Mouse (Mus musculus) forebrain, embryonic 13.5 days (tissue): Measurements from ENCODE around the gene Cyp1b1. TPM values are rescaled to one million over a fixed set of nuclear protein-coding genes. Genes with fewer than 3 reads are reported as not detected.

ENCODE experiments used
- ATAC-seq: fragments of 200-750 bp; cut with Nextera tagmentation; 2 replicates; pipeline ENCODE4 v1.8.0; 2017
- H3K27ac ChIP-seq: fragments of 300-500 bp; sonication (generic); 2 replicates; pipeline ENCODE4 v1.5.1; 2015; ENCODE audit warnings: inconsistent platforms, mild to moderate bottlenecking, moderate library complexity
- H3K27me3 ChIP-seq: fragments of 300-500 bp; sonication (generic); 2 replicates; pipeline ENCODE4 v1.6.1; 2015; ENCODE audit warnings: mild to moderate bottlenecking, inconsistent platforms
- H3K36me3 ChIP-seq: fragments of 300-500 bp; sonication (generic); 2 replicates; pipeline ENCODE4 v1.6.1; 2015; ENCODE audit warnings: mild to moderate bottlenecking, inconsistent platforms; ENCODE audit not compliant: poor library complexity, severe bottlenecking
- H3K4me1 ChIP-seq: fragments of 300-500 bp; sonication (generic); 2 replicates; pipeline ENCODE4 v1.6.1; 2015; ENCODE audit warnings: inconsistent platforms
- H3K4me2 ChIP-seq: fragments of 300-500 bp; sonication (generic); 2 replicates; pipeline ENCODE4 v1.6.1; 2015; ENCODE audit warnings: inconsistent platforms, mild to moderate bottlenecking, moderate library complexity
- H3K4me3 ChIP-seq: fragments of 300-500 bp; sonication (generic); 2 replicates; pipeline ENCODE4 v1.5.1; 2015; ENCODE audit warnings: mild to moderate bottlenecking, inconsistent platforms
- H3K9ac ChIP-seq: fragments of 300-500 bp; sonication (generic); 2 replicates; pipeline ENCODE4 v1.6.1; 2015; ENCODE audit warnings: mild to moderate bottlenecking, inconsistent platforms
- H3K9me3 ChIP-seq: fragments of 300-500 bp; sonication (generic); replicated peaks from 2 replicates; pipeline ENCODE4 v1.6.1; 2016; ENCODE audit warnings: inconsistent platforms
- WGBS: fragments of 180-500 bp; shearing (Covaris S2); methylation state at CpG from one replicate; pipeline ENCODE4 v1.1.7; 2015; 5-methylcytosine and 5-hydroxymethylcytosine counted together
- polyA plus RNA-seq: library from polyadenylated mRNA; unstranded; fragments of >200 nt; fragmentation: Nextera tagmentation; extraction: Ambion mirVana; gene quantifications from 2 replicates; pipeline ENCODE4 v1.2.1, GENCODE M21; 2015

The Cyp1b1 gene
- polyA plus RNA-seq, 1 experiment from 2014 or later, result 3.9 TPM

DNA sequence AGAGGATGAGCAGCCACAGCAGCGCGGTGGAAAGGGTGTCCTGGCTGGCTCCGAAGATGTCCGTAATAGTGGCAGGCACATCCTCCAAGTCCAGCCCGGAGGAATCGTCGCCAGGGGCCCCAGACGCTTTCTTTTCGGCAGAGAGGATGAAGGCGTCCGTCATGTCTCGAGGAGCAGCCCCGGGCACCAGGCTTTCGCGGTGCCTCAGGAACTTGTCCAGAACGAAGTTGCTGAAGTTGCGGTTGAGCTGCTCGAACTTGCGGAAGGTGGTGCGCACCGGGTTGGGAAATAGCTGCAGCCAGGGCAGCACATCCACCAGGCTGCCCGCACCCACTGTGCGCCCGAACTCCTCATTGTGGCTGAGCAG, 1.6 kb downstream of the Cyp1b1 start:
- Histone ChIP-seq H3K4me3 (peak overlapping the region; percentile 48), H3K9ac (peak overlapping the region; percentile 53), H3K27ac (no peak overlapping the region), H3K36me3 (no peaks in the 10 kb centered on the region), H3K27me3 (peaks cover 78% of the 10 kb centered on the region), H3K4me1 (peaks cover 38% of the 10 kb centered on the region), H3K4me2 (peak overlapping the region; percentile 88), H3K9me3 (no peaks in the 10 kb centered on the region)
- 1% methylated on average over 24 of the region's 24 CpGs for WGBS
- ATAC-seq, result no peak

DNA sequence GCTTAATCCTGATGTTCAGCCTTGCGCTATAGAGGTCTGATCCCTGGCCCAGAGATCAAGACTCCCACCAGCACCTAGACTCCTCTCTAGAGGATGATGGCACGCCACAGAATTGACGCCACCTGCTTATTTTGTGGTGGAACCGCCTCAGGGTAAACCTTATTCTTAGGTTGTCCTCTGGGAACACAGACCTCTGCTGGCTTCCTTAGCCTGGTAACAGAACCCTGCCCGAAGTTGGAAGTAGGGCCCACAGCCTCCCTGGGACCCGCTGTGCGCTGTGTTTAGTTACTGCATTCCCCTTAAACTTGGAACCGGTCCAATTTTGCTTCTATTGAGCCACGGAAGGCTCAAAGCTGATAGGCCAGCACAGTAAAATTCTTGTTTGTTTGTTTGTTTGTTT, 2.3 kb downstream of the Cyp1b1 start:
- Histone ChIP-seq H3K4me2 (peak overlapping the region; percentile 88; the same call in 1 of the 2 replicates), H3K4me3 (no peak overlapping the region), H3K4me1 (peaks cover 42% of the 10 kb centered on the region), H3K36me3 (no peaks in the 10 kb centered on the region), H3K9me3 (no peaks in the 10 kb centered on the region), H3K27ac (no peak overlapping the region), H3K27me3 (peaks cover 75% of the 10 kb centered on the region), H3K9ac (no peak overlapping the region)
- WGBS, result 4% methylated on average over 9 of the region's 9 CpGs
- no peak for ATAC-seq

DNA sequence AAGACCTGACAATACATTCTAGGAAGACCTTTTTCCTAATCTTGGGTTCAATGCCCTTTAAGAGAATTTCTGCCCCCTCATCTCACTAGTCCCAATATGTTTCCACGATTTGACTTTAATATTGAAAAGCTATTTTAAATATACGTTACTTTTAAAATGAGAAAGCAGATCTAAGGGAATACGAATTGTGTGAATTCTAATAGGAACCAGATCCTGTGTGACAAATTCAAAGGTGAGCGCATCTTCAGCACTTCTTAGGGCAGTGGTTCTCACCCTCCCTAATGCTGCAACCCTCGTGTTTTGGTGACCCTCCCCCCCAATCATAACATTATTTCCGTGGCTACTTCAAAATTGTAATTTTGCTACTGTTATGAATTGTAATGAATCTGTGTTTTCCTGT, 2.9 kb downstream of the Cyp1b1 start:
- H3K4me2 ChIP-seq, result no peak overlapping the region
- no peak overlapping the region for H3K4me3 ChIP-seq
- H3K4me1 ChIP-seq, result peaks cover 42% of the 10 kb centered on the region
- no peak for ATAC-seq
- H3K27me3 ChIP-seq, result peaks cover 74% of the 10 kb centered on the region
- 11% methylated on average over 6 of the region's 6 CpGs for WGBS
- H3K9me3 ChIP-seq, result no peaks in the 10 kb centered on the region
- no peak overlapping the region for H3K27ac ChIP-seq
- no peaks in the 10 kb centered on the region for H3K36me3 ChIP-seq
- H3K9ac ChIP-seq, result no peak overlapping the region

DNA sequence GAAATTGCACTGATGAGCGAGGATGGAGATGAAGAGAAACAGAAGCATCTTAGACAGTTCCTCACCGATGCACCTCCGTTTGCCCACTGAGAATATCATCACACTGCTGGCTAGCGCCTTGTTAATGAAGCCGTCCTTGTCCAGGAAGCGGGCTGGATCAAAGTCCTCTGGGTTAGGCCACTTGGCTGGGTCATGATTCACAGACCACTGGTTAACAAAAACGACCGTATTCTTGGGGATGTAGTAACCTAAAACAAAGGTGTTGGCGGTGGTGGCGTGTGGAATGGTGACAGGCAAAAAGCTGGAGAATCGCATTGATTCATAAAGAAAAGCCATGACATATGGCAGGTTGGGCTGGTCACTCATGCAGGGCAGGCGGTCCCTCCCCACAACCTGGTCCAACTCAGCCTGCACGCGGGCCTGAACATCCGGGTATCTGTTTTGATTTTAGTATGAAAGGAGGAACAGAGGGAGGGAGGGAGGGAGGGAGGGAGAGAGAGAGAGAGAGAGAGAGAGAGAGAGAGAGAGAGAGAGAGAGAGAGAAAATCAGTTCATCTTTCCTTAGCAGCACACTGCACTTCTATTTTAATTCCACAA, 4.5 kb downstream of the Cyp1b1 start:
- Histone ChIP-seq H3K36me3 (no peaks in the 10 kb centered on the region), H3K4me2 (no peak overlapping the region), H3K4me3 (no peak overlapping the region), H3K27ac (no peak overlapping the region), H3K9me3 (no peaks in the 10 kb centered on the region), H3K9ac (no peak overlapping the region), H3K4me1 (peaks cover 35% of the 10 kb centered on the region), H3K27me3 (peaks cover 62% of the 10 kb centered on the region)
- WGBS, result 8% methylated on average over 15 of the region's 15 CpGs
- ATAC-seq, result no peak

DNA sequence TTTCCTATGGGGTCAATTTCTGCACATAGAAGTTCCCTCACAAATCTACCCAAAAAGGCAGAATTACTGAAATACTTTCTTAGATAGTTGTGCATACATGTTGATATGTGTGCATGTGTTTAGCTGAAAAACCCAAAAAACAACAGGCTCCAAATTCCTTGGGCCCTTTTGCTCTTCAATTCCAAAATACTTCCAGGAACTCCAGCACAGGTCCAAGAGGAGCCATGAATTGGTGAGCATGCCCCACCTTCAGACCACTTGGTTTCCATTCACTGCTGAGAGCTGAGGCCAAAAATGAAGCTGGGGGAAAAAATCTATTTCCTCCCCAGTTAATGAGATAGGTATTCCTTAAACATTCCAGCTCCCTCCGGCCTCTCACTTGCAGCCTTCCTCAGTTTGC, 5.1 kb downstream of the Cyp1b1 start:
- Histone ChIP-seq H3K27me3 (peaks cover 56% of the 10 kb centered on the region), H3K4me2 (no peak overlapping the region), H3K36me3 (no peaks in the 10 kb centered on the region), H3K27ac (no peak overlapping the region), H3K4me1 (peaks cover 29% of the 10 kb centered on the region), H3K9ac (no peak overlapping the region), H3K4me3 (no peak overlapping the region), H3K9me3 (no peaks in the 10 kb centered on the region)
- WGBS, result 28% methylated on average over 1 of the region's 1 CpGs
- no peak for ATAC-seq

DNA sequence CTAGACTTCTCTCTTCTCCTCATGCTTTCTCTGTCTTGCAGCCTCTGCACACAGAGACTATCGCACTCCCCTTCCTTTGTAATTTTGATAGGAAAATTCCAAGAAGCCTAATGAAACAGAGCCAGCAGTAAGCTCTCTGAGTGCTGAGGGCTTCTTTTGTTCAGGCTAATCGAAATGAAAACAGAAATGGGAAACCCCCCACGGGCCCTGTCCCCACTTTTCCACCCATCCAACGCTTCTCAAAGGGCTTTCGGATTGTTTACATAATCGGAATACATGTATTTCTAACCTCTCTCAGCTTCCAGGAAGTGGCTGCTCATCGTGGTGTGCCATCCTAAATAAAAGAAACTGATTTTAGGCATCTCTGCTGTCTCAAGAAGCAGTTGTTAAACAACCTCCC, 6.7 kb downstream of the Cyp1b1 start:
- no peaks in the 10 kb centered on the region for H3K9me3 ChIP-seq
- no peak overlapping the region for H3K27ac ChIP-seq
- H3K9ac ChIP-seq, result no peak overlapping the region
- peaks cover 40% of the 10 kb centered on the region for H3K27me3 ChIP-seq
- H3K4me3 ChIP-seq, result no peak overlapping the region
- H3K4me1 ChIP-seq, result peaks cover 13% of the 10 kb centered on the region
- H3K4me2 ChIP-seq, result no peak overlapping the region
- ATAC-seq, result no peak
- H3K36me3 ChIP-seq, result no peaks in the 10 kb centered on the region
- 5% methylated on average over 7 of the region's 7 CpGs for WGBS

DNA sequence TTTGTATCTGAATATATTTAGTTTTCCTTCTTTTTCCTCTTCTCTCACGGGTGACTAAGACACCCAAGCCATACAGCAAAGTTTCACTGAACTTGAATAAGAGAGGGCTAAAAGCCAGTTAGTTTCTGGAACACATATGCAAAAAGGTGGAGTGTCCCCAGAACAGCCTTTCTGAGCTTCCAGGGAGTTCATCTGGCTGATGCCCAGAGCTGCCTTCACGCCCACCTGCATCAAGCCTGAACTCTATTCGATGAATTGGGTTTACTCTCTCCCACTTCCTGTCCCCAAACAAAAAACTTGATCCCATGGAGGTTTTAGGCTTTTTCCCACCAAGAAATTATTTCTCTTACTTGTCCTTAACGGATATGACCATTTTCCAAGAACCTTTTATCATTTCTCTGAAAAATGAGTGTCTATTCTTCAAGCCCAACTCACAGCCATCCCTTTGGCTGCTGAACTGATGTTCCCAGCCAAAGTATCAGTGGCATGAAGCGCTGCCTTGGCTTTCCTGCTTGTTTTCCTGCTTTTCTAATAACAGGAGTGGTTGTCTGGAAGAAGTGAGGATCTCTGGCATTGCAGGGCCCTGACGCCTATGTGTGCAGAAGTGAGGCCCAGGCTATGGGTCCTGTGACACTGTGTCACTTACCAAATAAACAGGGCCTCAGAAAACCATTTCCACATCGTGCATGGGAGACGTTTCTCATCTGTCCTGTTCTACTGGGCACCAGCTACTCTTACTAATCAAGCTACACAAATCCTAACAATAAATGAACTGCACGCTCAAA, 9.0 kb downstream of the Cyp1b1 start:
- Histone ChIP-seq H3K4me3 (no peak overlapping the region), H3K9ac (no peak overlapping the region), H3K4me1 (peaks cover 5% of the 10 kb centered on the region), H3K9me3 (no peaks in the 10 kb centered on the region), H3K27me3 (peaks cover 19% of the 10 kb centered on the region), H3K36me3 (no peaks in the 10 kb centered on the region), H3K4me2 (no peak overlapping the region), H3K27ac (no peak overlapping the region)
- WGBS, result 77% methylated on average over 9 of the region's 9 CpGs
- no peak for ATAC-seq

DNA sequence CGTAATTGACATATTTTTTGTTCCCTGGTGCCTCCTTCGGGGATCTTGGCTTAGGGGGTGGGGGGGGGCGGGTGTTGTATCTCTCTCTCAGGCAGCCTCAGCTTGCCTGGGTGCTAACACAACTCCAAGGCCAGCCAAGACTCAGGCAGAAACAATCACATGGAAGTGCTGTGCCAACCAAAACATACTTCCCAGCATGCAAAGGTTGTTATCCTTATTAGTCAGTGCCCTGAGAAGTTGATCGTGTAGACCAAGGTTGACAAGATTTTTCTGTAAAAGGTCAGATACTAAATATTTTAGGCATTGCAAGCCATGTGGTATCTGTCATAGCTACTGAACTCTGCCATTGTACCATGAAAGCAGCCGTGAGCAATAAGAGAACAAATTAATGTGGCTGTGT, 14.0 kb downstream of the Cyp1b1 start:
- no peaks in the 10 kb centered on the region for H3K36me3 ChIP-seq
- ATAC-seq, result no peak
- 82% methylated on average over 5 of the region's 5 CpGs for WGBS

DNA sequence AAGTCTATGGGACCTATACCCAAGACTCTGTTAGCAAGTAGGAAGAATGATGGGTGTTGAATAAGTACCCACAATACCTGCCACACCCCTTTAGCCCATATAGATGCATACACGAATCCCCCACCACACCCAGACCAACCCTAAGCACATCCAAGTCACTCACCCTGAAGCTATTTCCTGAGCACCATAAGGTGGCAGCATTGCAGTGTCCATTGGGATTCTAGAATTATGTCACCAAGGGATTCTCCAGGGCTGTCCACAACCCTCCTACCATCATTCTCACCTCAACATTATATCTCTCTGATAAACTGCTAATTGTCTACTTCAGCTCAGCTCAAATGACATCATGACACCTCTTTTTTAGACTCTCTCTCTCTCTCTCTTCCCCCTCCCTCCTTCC, 15.7 kb downstream of the Cyp1b1 start:
- Histone ChIP-seq H3K4me2 (no peak overlapping the region), H3K36me3 (no peaks in the 10 kb centered on the region), H3K4me3 (no peak overlapping the region), H3K9ac (no peak overlapping the region), H3K4me1 (no peaks in the 10 kb centered on the region), H3K27ac (no peak overlapping the region), H3K9me3 (no peaks in the 10 kb centered on the region), H3K27me3 (no peaks in the 10 kb centered on the region)
- ATAC-seq, result no peak
- 25% methylated on average over 1 of the region's 1 CpGs for WGBS

More for the DNA sequence above, 14.0 kb downstream of the Cyp1b1 start:
- H3K4me1 ChIP-seq, result no peaks in the 10 kb centered on the region
- H3K9ac ChIP-seq, result no peak overlapping the region
- no peaks in the 10 kb centered on the region for H3K27me3 ChIP-seq
- H3K4me2 ChIP-seq, result no peak overlapping the region
- H3K4me3 ChIP-seq, result no peak overlapping the region
- no peaks in the 10 kb centered on the region for H3K9me3 ChIP-seq
- no peak overlapping the region for H3K27ac ChIP-seq

DNA sequence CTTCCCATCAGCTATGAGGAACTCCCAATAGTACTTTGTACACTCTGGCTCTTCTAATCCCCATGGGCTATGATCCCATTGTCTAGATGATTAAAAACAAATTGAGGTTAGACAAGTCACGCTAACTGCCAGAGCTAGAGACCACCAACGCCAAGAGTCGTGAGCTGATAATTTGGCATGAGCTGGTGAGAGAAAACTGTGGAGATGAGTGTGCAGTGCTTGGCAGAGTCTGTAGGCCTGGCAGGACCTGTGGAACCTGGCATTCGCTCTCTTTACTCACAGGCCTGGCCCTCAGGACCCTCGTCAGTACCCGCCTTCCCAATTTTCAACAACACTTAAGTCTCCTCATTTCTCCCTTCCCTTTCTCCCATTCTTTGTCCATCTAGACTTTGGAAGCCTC, 19.3 kb downstream of the Cyp1b1 start:
- no peak overlapping the region for H3K4me2 ChIP-seq
- no peak for ATAC-seq
- H3K4me1 ChIP-seq, result no peaks in the 10 kb centered on the region
- no peaks in the 10 kb centered on the region for H3K27me3 ChIP-seq
- H3K27ac ChIP-seq, result no peak overlapping the region
- 91% methylated on average over 6 of the region's 6 CpGs for WGBS
- H3K4me3 ChIP-seq, result no peak overlapping the region
- no peaks in the 10 kb centered on the region for H3K9me3 ChIP-seq
- H3K36me3 ChIP-seq, result no peaks in the 10 kb centered on the region
- no peak overlapping the region for H3K9ac ChIP-seq

DNA sequence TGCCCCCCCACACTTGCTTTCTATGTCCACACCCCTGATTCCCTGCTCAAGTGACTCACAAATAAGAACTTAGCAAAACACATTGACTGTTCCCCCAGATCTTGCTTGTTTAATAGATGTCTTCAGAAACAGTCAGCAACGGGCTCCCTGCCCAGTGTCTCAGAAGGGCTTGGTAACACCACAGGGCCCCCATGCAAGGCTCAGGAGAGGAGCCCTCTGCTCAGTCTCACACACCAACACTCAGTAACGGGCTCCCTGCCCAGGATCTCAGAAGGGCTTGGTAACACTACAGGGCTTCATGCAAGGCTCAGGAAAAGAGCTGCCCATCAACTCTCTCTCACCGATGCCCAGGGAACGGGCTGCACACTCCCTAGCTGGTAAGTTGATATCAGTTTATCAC, 19.8 kb downstream of the Cyp1b1 start:
- H3K27me3 ChIP-seq, result no peaks in the 10 kb centered on the region
- no peaks in the 10 kb centered on the region for H3K4me1 ChIP-seq
- no peak for ATAC-seq
- H3K4me2 ChIP-seq, result no peak overlapping the region
- WGBS, result 81% methylated on average over 4 of the region's 4 CpGs
- no peak overlapping the region for H3K9ac ChIP-seq
- no peak overlapping the region for H3K4me3 ChIP-seq
- H3K27ac ChIP-seq, result no peak overlapping the region
- no peaks in the 10 kb centered on the region for H3K9me3 ChIP-seq
- no peaks in the 10 kb centered on the region for H3K36me3 ChIP-seq

DNA sequence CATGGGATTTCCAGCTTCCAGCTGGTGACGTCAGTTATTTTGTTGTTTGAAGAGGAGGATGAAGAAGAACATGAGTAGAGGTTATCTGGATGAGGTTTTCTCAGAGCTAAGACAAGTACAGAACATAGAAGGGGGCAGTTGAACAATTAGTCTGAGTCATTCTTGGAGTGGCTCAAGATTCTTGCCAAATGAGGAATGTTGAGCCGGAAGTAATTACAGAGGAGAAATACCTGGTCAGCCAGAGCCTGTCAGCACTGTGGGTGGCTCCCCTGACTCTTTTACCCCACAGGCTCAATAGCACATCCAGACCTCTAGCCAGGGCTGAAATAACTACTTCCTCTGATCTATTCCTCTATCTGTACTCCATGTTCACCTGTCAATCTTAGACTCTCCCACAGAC, 44.0 kb downstream of the Cyp1b1 start:
- 73% methylated on average over 2 of the region's 2 CpGs for WGBS
- H3K27me3 ChIP-seq, result no peaks in the 10 kb centered on the region
- H3K9ac ChIP-seq, result no peak overlapping the region
- no peak overlapping the region for H3K27ac ChIP-seq
- ATAC-seq, result no peak
- H3K4me1 ChIP-seq, result no peaks in the 10 kb centered on the region
- no peaks in the 10 kb centered on the region for H3K9me3 ChIP-seq
- H3K36me3 ChIP-seq, result no peaks in the 10 kb centered on the region
- no peak overlapping the region for H3K4me2 ChIP-seq
- H3K4me3 ChIP-seq, result no peak overlapping the region

DNA sequence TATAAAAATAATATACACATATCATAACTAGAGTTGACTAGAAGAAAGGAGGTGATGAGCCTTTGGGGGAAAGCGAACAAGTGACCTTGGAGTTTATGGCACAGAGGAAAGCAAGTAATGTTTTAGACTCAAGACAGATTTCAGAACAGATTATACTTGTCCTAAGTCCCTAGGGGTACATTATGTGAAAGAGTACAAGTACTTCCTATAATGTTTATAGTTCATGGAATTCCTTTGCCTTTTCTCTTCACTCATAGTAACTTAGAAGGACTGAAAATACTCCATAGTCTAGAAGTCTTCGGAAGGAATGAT, 50.8 kb downstream of the Cyp1b1 start:
- Histone ChIP-seq H3K27ac (no peak overlapping the region), H3K4me2 (no peak overlapping the region), H3K9ac (no peak overlapping the region), H3K36me3 (no peaks in the 10 kb centered on the region), H3K4me3 (no peak overlapping the region), H3K9me3 (no peaks in the 10 kb centered on the region), H3K4me1 (no peaks in the 10 kb centered on the region), H3K27me3 (no peaks in the 10 kb centered on the region)
- no peak for ATAC-seq
- WGBS, result 97% methylated on average over 2 of the region's 2 CpGs
